ENCODE assay signal across 8 mouse cellular contexts in the genomic region with DNA sequence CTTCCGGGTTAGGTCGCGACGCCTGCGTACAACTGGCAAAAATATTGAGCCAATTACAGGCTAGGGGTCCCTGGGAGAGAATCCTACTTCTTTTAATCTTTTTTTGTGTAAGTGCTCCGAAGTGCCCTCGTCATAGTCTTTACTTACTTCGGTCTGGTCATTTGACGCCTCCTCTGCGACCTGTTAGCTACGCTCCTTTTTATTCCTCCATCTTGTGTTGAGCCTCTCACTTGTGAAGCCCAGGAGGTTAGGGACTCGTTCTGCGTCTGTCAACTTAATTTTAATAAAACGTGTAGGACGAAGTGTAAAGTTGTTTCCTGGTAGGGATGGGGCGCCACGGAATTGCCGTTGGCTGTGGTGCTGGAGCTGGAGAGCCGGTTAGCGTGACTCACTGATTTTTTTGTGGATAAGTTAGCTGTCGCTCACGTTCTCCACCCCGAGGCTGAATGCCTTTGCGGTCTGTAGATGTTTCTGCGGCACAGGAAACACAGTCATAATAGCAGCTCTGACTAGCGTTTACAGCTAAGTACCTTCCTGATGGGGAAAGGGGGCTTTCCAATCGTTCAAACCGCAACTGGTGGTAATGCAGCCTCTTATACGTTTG. TPM values are rescaled to one million over a fixed set of nuclear protein-coding genes. Genes with fewer than 3 reads are reported as not detected.
A peak's percentile ranks its signal among the peaks of the same experiment; 100 is the strongest.
DNase-seq lines count a peak whose midpoint lies in the region; ATAC-seq lines count a peak whose summit lies in the region.

No protein-coding gene starts in this region.

- H3K27me3 ChIP-seq in hindbrain, embryonic 14.5 days (ENCODE audit: control insufficient read depth, insufficient read depth, low read length) = no peaks in the 10 kb centered on the region
- no peaks in the 10 kb centered on the region for H3K27me3 ChIP-seq in liver, embryonic 16.5 days (ENCODE audit: control insufficient read depth, insufficient read depth, low read depth, low read length)

- H3K4me1 ChIP-seq in hindbrain, embryonic 14.5 days (replicated peaks; ENCODE audit: control insufficient read depth, insufficient read depth, low read length) = peaks cover 13% of the 10 kb centered on the region; the same call in 1 of the 2 replicates
- H3K4me1 ChIP-seq in liver, embryonic 16.5 days (ENCODE audit: control insufficient read depth, low read depth, low read length) = peaks cover 2% of the 10 kb centered on the region; the same call in 1 of the 2 replicates

- no peaks in the 10 kb centered on the region for H3K9me3 ChIP-seq in hindbrain, embryonic 14.5 days (ENCODE audit: control insufficient read depth, low read length)
- no peaks in the 10 kb centered on the region for H3K9me3 ChIP-seq in liver, embryonic 16.5 days (replicated peaks; ENCODE audit: control insufficient read depth, low read length)

- no peaks in the 10 kb centered on the region for H3K36me3 ChIP-seq in hindbrain, embryonic 14.5 days (replicated peaks; ENCODE audit: control insufficient read depth, insufficient read depth)
- H3K36me3 ChIP-seq in liver, embryonic 16.5 days (ENCODE audit: control insufficient read depth, insufficient read depth) = no peaks in the 10 kb centered on the region

- H3K4me3 ChIP-seq in hindbrain, embryonic 14.5 days (replicated peaks; ENCODE audit: low read length) = peak overlapping the region; percentile 90
- H3K4me3 ChIP-seq in liver, embryonic 16.5 days (ENCODE audit: low read depth, low read length) = peak overlapping the region; percentile 99

- peak overlapping the region; percentile 71 for H3K4me2 ChIP-seq in hindbrain, embryonic 14.5 days (replicated peaks)
- peak overlapping the region; percentile 98 for H3K4me2 ChIP-seq in liver, embryonic 16.5 days (ENCODE audit: low read depth, low read length)

- no peak for DNase-seq in cerebellum, adult 11 months
- DNase-seq in fat pad, adult 2 months (ENCODE audit: extremely low read depth, low read depth, low spot score) = peak; percentile 62
- peak; percentile 57 for DNase-seq in hindbrain, embryonic 14.5 days (ENCODE audit: low spot score)
- DNase-seq in natural killer cell, adult 2 months (ENCODE audit: low spot score in 2 of 2) = peak; percentile 91
- peak; percentile 64 for DNase-seq in testis, postnatal 14 days (ENCODE audit: low spot score)

- under 1% methylated on average over 29 of the region's 29 CpGs for WGBS in hindbrain, embryonic 14.5 days
- under 1% methylated on average over 29 of the region's 29 CpGs for WGBS in liver, embryonic 16.5 days (ENCODE audit: insufficient replicate concordance)

- peak overlapping the region; percentile 56 for H3K9ac ChIP-seq in hindbrain, embryonic 14.5 days
- H3K9ac ChIP-seq in liver, embryonic 16.5 days (ENCODE audit: low read depth, low read length) = peak overlapping the region; percentile 97

- peak overlapping the region; percentile 99 for H3K27ac ChIP-seq in hindbrain, embryonic 14.5 days
- peak overlapping the region; percentile 100 for H3K27ac ChIP-seq in liver, embryonic 16.5 days (ENCODE audit: low read length)

- ATAC-seq in cerebellum, adult (ENCODE audit: insufficient number of reproducible peaks, low FRiP score, low TSS enrichment) = 0 out of 2 replicates have a peak, but pooled peaks have one; percentile 4
- peak; percentile 69 for ATAC-seq in activated CD4-positive, CD25-positive, alpha-beta regulatory T cell, adult 4 months
- ATAC-seq in hindbrain, embryonic 14.5 days (ENCODE audit: low FRiP score) = no peak; the same call in none of the 2 replicates
- peak; percentile 35 for ATAC-seq in liver, embryonic 16.5 days (ENCODE audit: low read depth)

RNA-seq across cellular contexts. Expression of a gene that starts 0.4 kb away (rescaled TPM):
- polyA plus RNA-seq in activated CD4-positive, CD25-positive, alpha-beta regulatory T cell, adult 4 months (2017; shearing (Covaris generic)) = 100 to 1,000 TPM; 242 to 258 TPM
- polyA plus RNA-seq in hindbrain, embryonic 14.5 days (2014; fragmentation: Nextera tagmentation; extraction: Ambion mirVana) = 0.83 and 1.1 TPM in 2 replicates
- 2.2 and 2.3 TPM in 2 replicates for polyA plus RNA-seq in liver, embryonic 16.5 days (2015; fragmentation: Nextera tagmentation; extraction: Ambion mirVana)

RNA-seq across cellular contexts. Expression of a gene that starts 0.5 kb away (rescaled TPM):
- 10 to 100 TPM; 17.1 to 17.2 TPM for polyA plus RNA-seq in activated CD4-positive, CD25-positive, alpha-beta regulatory T cell, adult 4 months (2017; shearing (Covaris generic))
- polyA plus RNA-seq in hindbrain, embryonic 14.5 days (2014; fragmentation: Nextera tagmentation; extraction: Ambion mirVana) = 8.5 and 9.6 TPM in 2 replicates
- polyA plus RNA-seq in liver, embryonic 16.5 days (2015; fragmentation: Nextera tagmentation; extraction: Ambion mirVana) = 5.8 and 6.3 TPM in 2 replicates

RNA-seq across cellular contexts. Expression of a gene that starts 31.0 kb away (rescaled TPM):
- 1 to 10 TPM; 2.1 to 3.0 TPM for polyA plus RNA-seq in activated CD4-positive, CD25-positive, alpha-beta regulatory T cell, adult 4 months (2017; shearing (Covaris generic))
- polyA plus RNA-seq in hindbrain, embryonic 14.5 days (2014; fragmentation: Nextera tagmentation; extraction: Ambion mirVana) = 0.39 TPM in 1 of 2 replicates, not detected in the other
- 0.63 and 0.66 TPM in 2 replicates for polyA plus RNA-seq in liver, embryonic 16.5 days (2015; fragmentation: Nextera tagmentation; extraction: Ambion mirVana)

RNA-seq across cellular contexts. Expression of a gene that starts 50.1 kb away (rescaled TPM):
- polyA plus RNA-seq in activated CD4-positive, CD25-positive, alpha-beta regulatory T cell, adult 4 months (2017; shearing (Covaris generic)) = not detected
- polyA plus RNA-seq in hindbrain, embryonic 14.5 days (2014; fragmentation: Nextera tagmentation; extraction: Ambion mirVana) = not detected in 2 replicates
- not detected in 2 replicates for polyA plus RNA-seq in liver, embryonic 16.5 days (2015; fragmentation: Nextera tagmentation; extraction: Ambion mirVana)

Comparison
In these comparisons a context has a peak if more than half of its experiments do, and no peak if none do; other contexts are left out.
1. RNA of a gene that starts 0.4 kb away (polyA plus RNA-seq): 242 to 258 TPM in activated CD4-positive, CD25-positive, alpha-beta regulatory T cell, adult 4 months; 2.2 to 2.3 TPM in liver, embryonic 16.5 days and 0.83 to 1.1 TPM in hindbrain, embryonic 14.5 days; every median in the first group is over 10 times any median in the second.